Mouse (Mus musculus): ENCODE measurements at regions not wholly inside any gene's neighbourhood (a gene's known extent, or its start where the extent isn't known, plus 50 kb on each side); places are given as distances from the start of the nearest gene placed in this dataset.

DNA sequence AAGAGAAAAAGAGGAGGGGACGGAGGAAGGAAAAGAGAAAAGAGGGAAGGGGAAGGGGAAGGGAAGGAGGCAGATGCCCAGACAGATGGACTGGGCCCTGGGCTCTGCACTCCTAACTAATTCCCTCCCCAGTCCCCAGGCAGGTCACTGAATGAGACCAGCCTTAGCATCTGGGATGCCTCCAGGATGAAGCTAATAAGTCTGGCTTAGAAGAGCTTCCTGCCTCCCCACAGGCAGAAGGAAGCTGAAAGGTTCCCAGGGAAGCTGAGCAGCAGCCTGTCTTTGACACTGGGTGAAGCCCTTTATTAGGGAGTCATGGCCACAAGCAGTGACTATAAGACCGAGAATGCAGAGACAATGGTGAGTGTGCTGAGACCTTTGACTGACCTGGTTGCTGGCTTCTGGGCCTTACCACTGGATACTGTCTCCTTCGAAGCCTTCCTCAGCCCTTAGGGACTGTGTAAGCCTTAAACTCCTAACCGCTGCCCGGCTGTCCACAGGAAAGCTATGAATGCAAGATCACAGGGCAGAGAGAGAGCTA, 76.7 kb upstream of the Bod1 start:
- DNase-seq (ENCODE audit: low read depth), result peak; percentile 9

DNA sequence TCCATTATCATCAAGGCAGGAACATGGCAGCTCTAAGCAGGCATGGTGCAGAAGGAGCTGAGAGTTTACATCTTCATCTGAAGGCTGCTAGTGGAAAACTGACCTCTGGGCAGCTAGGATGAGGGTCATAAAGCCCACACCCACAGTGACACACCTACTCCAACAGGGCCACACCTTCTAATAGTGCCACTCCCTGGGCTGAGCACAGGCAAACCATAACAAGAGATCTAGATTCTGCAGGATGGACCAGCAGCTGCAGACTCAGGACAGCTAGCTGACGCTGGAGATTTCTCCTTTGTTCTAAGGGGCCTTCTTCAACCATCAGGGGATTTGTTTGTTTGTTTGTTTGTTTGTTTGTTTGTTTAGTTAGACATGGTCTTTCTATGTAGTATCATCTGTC, 79.6 kb upstream of the Bod1 start:
- DNase-seq (ENCODE audit: low read depth), result no peak

DNA sequence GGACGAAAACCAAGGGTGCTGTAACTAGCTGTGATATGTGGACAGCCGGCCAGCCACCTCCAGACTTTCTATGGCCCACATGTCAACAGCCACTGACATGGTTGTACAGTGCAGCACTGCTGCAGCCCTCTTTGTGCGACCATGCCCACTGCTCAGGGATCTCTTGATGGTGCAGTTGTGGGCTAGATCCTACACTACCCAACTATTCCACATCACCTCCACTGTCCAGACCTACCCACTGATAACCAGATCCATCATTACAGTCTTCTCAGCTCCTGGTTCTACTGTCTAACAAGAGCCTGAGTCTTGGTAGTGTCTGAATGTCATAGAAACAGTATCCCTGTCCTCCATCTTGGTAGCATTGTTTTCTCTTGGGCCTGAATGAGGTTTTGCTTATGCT, 81.5 kb upstream of the Bod1 start:
- DNase-seq (ENCODE audit: low read depth), result no peak

DNA sequence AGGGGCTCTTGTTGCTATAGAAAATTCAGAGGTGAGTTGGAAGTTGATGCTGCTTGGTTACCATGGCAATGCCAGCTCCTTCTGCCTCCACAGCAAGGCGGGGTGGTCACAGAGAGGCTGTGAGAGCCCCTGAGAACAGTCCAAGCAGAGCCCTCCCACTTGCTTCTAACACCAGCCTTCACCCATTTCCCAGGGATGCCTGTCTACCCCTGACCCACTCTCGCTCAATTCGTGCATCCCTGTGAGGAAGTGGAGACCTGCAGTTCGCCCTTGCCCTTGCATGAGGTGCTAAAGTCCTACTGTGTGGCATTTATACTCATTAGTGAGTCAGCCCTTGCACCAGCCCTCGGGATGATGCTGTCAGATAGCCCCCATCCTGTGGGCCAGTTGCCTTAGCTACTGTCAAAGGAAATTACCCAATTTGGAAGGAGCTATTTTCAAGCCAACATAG, 82.1 kb upstream of the Bod1 start:
- DNase-seq (ENCODE audit: low read depth), result no peak

DNA sequence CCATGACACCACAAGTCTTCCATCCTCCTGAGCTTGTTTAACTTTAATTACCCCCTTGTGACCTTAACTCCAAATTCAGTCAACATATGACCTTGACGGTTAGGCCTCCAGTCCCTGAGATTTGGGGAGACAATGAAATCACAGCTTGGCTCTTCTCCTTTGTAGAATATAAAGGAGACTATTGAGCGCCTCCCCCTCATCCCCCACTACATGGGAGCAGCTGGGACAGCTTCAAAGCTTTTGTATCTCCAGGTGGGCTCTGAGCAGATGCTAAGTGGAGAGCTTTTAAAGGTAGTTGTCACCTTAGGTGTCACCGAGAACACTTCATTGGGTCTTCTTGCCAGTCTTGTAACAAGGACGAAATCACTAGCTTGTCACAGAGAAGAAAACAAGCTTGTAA, 82.7 kb upstream of the Bod1 start:
- DNase-seq (ENCODE audit: low read depth), result no peak

DNA sequence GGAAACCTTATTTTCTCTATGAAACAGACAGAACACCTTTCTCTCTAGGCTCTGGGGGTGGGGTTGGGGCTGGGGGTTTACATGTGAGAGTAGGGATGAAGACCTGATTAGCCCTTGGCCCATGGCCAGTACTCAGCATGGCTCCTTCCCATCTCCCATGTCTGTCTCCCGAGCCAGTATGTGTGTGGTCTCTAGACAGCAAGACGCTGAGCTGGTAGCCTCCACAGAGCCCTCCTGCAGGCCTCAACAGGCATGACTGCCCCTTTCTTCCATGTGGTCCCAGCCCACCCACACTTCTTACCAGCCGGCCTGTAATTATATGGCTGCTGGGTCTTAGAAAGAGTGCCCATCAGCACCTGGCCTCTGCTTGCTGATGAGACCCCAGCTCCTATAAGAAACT, 84.2 kb upstream of the Bod1 start:
- DNase-seq (ENCODE audit: low read depth), result no peak

DNA sequence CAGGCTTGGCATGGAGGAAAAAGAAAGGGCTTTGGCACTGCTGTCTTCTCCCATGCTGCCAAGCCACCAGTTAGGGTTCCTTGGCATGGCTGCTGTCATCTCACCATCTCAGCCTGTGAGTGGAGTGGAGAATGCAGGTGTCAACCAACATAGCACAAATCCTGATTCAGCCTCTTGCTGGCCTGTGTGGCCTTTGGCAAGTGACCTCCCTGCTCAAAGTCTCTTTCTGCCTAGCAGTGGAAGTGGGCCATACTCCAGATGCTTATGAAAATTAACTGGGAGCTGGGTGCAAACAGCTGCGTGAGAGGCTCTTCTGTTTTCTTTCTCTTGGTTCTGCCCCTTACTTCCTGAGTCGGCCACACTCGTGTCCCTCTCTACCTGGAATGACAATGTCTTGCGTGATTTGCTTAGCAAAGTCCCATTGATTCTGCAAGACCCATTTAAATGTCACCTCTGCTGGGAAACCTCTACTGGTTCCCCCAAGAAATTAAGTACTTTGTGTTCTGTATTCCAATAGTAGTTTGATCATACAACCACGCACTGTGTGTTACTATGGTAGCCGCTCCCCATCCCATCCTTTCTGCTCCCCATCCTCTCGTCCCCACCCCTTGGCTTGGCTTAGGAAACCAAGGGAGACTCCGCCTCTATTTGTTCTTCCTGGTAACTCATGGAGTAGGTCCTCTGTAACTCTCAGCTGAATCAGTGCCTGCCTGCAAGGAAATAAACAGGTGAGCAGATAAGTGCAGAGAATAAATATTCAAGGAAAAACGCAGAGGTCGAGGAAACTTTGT, 84.9 kb upstream of the Bod1 start:
- no peak for DNase-seq (ENCODE audit: low read depth)

DNA sequence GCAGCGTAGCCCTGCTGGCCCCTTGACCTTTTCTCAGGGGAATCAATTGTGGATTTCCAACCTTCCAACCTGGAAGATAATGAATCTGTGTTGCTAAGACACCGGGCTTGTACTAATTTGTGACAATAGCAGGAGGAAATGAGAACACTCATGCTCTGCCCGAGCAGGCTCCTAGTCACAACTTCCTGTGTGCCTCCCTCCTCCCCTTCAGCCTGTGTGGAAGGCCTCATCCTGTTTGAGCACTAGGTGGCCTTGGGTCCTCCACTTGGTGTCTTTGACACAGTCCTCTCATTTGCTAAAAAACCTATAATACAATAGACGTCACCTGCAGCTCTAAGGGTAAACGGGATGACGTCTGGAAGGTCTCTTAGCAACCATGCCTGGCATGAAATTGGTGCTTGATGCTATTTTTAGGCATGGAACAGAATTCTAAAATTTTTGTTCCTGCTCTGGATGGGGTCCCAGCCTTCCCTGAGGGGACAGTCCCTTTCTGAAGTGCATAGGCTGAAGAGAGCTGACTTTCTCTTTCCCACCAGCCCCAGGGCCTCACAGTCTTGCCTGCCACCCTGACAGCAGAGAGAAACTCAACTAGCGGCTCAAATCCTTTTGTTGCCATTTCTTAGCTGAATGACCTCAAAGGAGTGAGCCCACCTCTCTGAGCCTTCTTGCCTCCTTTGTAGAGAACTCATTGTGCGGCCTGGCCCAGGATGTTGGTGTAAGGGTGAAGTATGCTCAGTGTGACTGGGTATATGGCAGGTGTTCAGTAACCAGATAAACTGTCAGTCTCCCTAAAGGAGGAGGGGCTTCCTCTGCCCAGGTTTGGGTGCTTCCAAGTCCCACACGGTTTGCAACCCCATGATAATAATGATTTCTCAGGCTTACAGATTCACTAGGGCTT, 88.4 kb upstream of the Bod1 start:
- DNase-seq (ENCODE audit: low read depth), result no peak

DNA sequence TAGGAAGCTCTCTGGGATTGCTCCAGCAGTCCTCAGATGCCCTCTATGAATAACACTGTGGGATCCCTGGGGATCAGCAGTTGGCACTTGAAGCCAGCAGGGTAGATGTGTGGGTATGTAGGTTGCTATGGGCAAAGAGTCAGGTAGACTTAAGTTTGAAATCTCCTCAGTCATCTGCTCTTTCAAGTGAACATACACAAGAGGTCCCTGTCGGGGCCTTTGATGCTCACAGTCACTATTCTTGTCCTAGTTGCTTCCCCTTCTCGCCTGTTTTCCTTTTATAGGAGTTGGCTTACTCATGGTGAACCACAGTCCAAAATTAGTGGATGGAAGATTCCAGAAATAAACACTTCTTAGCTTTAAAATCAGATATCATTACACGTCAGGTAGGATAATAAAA, 92.2 kb upstream of the Bod1 start:
- DNase-seq (ENCODE audit: low read depth), result no peak

DNA sequence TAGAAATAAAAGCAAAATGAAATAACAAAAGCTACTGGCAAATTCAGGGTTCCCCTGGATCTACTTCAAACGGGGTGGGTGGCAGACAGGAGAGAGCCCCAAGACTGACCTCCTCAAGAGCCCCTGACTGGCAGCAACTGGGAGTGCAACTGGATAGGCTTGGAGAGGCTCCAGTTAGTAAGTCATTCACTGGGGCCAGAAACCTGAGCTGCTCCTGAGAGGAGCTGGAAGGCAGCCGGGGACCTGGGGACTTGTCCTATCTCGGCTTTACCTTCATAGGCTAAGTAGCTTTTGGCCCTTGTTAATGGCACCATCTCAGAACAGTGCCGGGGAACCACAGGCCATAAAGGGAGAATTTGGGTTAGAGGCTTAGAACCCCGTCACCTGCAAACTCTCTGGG, 94.6 kb upstream of the Bod1 start:
- DNase-seq (ENCODE audit: low read depth), result no peak

DNA sequence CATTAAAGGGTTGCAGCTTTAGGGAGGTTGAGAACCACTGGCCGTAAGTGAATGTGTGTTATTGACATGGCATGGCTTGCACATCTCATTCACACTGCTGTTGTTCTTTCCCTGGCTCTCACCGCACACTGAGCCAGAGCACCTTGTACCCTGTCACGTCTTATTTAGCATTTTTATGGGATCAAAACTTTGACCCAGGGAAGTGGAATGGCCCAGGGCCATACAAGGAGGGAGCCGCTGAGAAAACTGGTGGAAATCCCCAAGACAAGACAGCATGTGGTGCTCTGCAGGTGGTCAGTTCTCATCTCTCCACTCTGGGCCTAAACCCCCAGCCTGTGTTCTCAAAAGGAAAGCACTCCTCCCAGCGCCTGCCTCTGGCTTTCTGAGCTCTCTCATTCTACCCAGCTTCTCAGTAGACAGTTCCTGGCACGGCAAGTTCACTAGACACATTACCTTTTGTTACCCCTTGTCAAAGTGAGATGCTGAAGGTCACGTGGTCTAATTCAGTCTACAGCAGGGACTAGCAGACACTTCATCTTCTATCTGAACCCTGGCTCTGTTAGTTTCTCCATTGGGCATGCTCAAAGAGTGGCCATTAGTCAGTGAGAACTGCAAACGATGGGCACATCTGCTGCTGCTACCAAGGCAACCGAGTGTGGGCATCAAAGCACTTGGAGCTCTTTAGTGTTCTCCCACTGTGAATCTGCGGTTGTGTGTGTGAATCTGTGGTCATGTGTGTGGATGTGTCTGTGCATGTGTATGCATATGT, 96.2 kb upstream of the Bod1 start:
- DNase-seq (ENCODE audit: low read depth), result no peak

DNA sequence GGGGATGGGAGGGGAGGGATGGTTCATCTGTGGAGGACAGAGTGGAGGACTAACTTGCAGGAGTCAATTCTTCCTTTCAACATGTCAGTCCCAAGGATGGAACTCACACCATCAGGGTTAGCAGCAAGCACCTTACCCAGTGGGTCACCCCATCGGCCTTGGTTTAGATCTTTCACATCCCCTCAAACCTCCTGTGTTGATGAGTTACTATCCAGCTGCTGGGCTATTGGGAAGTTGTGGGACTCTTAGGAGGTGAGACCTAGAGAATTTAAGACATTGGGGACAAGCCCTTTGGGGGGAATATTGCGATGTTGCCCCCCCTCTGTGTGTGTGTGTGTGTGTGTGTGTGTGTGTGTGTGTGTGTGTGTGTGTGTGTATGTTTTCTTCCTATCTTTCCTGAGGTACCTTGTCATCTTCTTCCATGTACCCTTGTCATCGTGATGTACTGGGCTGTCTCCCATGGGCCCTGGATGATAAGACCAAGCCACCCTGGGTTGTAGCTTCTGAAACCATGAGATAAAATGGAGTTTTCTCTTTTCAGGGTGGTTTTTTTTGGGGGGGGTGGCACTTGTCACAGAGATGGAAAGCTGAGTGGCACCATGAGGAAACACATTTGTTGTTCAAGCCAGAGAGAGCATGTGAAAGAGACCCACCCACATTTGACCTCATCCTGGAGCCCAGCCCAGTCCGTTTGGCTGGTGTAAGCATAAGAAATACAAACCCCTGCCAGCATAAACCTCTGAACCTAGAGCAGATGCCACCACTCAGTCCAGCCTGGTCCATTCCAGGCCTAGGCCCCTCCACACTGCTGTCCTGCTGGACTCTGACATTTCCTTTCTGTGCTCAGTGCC, 98.3 kb upstream of the Bod1 start:
- peak; percentile 50 for DNase-seq (ENCODE audit: low read depth)

DNA sequence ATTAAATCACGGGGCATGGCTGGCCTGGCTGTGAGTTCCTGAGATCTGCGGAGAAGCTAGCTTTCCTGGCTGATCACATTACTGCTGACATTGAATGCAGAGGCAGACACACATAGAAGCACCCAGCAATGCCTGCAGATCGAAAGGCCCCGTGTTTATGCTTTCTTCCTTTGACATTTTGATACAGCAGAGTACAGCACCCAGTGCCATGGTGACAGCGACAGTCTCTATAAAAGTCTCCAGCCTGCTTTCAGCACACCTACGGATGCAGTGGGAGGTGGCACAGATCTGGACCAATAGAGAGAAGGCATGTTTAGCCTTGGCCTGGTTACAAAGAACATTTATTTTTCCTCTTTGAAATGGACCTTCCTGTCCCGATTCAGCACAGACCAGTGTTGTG, 99.2 kb upstream of the Bod1 start:
- DNase-seq (ENCODE audit: low read depth), result no peak

DNA sequence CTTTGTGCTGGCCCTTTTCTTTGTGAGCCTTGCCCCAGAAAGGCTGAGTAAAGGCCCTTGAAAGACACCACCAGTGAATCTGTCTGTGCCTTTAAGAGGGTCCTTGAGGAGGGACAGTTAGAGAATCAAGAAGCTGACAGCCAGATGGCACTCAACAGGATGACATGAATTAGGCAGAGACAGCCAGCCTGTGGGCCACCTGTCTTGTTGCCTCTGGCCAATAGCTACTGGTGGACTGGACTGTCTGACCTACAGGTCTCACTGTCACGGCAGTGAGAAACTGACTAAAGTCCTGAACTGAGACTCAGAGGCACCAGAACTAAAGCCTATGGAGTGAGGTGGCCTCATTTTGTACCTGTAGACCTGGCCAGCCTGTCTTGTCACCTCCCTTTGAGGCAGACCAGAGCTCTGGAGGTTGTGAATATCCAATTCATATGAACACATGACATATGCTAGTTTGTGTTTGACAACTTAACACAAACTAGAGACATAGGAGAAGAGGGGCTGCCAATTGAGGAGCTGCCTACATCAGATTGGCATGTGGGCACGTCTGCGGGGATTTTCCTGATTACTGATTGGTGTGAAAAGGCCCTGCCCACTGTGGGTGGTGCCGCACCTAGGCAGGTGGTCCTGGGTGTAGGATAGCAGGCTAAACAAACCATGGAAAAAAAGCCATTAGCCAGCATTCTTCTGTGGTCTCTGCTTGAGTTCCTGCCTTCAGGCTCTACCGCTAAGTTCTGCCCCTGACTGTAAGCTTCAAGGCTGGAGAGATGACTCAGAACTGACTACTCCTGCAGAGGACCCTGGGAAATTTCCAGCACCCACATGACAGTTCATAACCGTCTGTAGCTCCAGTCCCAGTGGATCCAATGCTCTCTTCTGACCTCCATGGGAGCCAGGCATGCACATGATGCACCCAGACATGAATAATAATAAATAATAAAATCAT, 100.1 kb upstream of the Bod1 start:
- no peak for DNase-seq (ENCODE audit: low read depth)

DNA sequence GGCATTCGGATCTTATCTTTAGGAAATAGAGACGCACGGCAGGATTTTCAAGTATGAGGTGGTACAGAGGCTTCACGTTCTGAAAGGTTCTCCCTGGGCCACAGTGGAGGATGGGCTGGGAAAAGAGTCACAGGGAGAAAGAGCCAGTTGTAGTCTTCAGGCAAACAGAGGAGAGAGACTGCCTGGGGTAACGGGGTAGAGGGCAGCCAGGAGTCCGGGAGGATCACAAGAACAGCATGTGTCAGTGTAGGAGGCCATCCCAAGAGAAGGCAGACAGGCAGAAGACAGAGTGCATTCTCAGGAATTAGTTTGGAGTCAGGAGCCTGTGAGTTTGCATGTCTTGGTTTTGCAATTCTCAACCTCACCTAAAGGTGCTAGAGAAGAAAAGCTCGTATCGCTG, 94.5 kb upstream of the Cpeb4 start:
- no peak for DNase-seq (ENCODE audit: low read depth)

DNA sequence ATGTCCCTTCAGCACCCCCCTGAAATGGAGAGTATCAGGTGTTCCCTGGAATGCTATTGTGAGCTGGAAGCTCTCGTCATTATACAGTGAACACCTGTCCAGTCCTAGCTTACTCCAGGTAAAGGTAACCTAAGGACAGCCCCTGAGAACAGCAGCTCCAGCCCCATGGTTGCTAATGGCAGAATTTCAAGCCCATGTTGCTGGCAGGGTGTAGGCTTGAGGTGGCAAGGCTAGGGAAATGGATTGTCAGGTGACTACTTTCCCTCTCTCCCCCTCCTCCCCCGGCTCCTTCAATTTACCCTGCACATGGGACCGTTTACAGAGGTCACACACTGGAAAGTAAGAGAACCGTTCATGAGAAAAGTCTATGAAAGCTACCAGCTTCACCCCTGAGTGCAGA, 93.2 kb upstream of the Cpeb4 start:
- DNase-seq (ENCODE audit: low read depth), result no peak

DNA sequence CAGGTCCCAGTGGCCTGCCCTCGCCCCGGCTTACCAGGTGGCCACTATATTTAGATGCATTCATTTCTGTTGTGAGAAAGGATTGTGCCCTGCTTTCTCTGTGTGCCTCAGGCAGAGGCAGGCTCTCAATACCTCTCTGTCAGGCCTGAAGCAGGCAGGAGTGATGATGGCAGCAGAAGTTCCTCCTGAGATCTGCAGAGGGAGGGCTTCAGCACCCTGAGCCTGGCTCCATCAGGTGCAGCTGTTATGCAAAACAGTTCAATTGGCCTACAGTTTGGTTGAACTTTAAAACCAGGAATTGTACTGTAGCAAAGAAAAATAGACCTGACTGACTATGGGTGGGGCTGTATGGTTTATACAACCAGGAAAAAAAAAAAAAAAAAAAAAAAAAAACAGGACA, 92.7 kb upstream of the Cpeb4 start:
- no peak for DNase-seq (ENCODE audit: low read depth)

DNA sequence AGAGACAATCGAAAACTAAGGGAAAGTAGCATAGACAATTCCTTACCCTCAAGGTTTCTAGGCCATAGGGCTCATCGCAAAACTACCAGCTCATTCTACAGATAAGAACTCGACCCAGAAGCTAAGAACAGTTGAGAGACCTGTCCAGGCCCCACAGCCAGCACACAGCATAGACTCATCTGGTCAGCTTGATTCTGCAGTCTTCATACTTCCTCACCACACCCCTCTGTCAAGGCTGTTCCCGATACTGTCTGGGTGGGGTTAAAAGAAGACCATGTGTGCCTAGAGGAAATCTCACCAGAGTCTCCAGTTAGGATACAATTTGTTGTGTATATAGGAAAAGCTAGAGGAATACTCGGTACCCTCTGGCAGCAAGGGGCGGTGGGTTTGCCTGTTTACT, 91.0 kb upstream of the Cpeb4 start:
- no peak for DNase-seq (ENCODE audit: low read depth)

DNA sequence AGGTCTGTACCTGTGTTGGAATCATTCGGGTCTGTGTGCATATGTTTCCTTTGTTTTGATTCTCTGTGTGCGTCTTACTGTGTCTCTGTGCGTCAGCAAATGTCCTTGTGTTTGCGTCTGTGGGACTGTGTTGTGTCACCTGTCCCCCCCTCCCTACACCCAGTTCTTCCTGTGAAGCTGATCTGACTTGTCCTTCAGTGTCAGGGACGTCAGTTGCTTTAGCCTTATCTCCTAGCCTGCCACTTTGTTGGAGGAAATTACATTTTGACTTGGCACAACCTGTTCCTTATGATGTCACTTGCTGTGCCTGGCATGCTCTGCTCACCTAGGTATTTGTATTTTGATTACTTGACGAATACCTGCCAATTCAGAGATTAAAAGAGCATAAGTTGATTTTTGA, 90.4 kb upstream of the Cpeb4 start:
- no peak for DNase-seq (ENCODE audit: low read depth)

DNA sequence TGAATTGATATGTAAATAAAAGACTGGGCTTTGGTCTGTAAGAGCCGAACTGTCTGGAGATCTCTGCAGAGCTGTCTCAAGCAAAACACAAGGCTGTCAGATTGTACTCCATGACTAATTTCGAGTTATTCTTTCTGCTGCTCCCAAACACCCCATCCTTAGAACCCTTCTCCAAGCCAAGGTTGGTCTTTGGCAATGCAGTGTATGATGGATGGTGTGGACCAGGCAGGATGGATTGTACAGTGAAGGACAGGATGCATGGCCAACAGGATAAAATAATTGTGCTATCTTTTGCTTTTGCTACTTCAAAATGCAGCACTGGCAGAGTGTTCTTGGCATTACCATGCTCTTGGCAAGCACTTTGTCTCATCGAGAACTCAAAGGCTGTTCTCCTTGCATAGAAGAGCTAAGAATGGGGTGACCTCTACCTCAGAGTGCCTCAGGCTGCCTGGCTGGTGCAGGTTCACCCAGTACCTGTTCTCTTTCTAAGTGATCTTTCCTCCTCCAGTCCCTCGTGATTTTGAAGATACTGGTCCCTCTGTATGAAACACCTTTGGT, 88.4 kb upstream of the Cpeb4 start:
- no peak for DNase-seq (ENCODE audit: low read depth)

Data from NIH3T3 (cell line).